Mouse (Mus musculus) R1 (cell line): ENCODE measurements around the gene Tex37.

Experiments
- DNase-seq: peaks from one replicate; pipeline ENCODE4 v3.0.0-alpha.2; 2018; ENCODE audit warnings: low read depth, low spot score

Gene Tex37

GRCm38 (mm10) chr6:70887993-70888392 lies 30.7 kb downstream of the Tex37 start:
- DNase-seq: no peak

GRCm38 (mm10) chr6:70880714-70881304 lies 37.9 kb downstream of the Tex37 start:
- peak; percentile 80 for DNase-seq

DNA sequence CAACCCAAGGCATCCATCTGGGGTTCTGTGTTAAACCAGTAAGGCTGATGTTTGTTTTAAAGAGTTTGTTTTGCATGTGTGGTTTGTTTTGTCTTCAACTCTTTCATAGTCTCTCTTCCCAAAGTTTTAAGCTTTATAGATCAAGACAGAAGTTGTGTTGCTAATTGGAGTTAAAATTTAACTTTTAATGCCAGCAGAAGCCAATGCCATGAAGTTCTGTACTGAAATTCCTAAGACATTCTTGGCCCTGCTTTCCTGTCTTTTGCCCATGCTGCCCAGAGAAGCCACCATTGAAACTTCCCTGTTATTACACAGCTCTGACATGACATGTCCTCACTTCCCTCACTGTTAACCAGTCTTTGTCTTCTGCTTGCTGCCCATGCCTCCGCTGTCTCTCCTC lies 43.7 kb downstream of the Tex37 start:
- DNase-seq: no peak

GRCm38 (mm10) chr6:70874035-70874775 lies 44.5 kb downstream of the Tex37 start:
- peak; percentile 72 for DNase-seq

GRCm38 (mm10) chr6:70872570-70872969 lies 46.2 kb downstream of the Tex37 start:
- DNase-seq: no peak

DNA sequence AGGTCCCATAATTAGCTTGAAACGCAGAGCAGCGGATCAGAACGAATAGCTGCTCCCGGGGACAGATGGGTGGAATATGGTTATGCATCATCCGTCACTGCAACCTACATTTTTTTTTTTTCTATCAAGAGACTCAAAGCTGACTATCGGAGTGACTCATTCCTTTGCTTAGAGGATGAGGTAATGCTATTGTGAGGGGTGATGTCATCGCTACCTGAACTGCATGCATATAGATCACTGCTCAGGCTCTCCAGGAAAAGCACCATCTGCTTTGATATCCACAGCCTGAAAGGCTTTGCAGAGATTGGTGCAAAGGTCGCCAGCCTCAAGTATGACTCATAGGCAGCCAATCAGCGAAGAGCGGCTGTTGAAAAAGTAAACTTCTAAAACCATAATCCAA lies 46.6 kb downstream of the Tex37 start:
- peak; percentile 44 for DNase-seq

GRCm38 (mm10) chr6:70871511-70871980 lies 47.2 kb downstream of the Tex37 start:
- DNase-seq: no peak

- DNase-seq: no peak
Observed at GRCm38 (mm10) chr6:70867297-70867696, 51.4 kb downstream of the Tex37 start.

DNA sequence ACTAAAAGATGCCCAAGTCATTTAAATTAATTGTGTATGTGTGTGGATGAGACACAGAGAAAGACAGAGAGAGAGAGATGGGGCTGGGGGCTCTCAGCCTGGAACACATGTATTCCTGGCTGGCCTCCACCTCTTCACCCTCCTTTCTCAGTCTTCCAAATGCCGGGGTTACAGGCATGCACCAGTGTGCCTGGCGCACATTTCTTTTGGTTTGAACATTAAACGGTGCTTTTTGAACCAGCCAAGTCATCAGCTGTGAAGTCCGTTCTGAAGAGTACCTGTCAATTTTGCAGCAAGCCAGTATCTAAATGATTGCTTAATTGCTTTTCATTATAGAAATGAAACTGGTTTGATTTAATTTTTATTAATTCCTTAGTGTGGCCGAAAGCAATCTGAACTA lies 52.0 kb downstream of the Tex37 start:
- no peak for DNase-seq

GRCm38 (mm10) chr6:70864285-70864684 lies 54.4 kb downstream of the Tex37 start:
- DNase-seq: no peak
